Mouse (Mus musculus) B cell, adult 62 days (primary cell): ENCODE results near the gene Irx2. TPM values are rescaled to one million over a fixed set of nuclear protein-coding genes. Genes with fewer than 3 reads are reported as not detected.

ENCODE experiments used
- total RNA-seq: library from RNA; stranded (reverse); gene quantifications from 4 replicates; pipeline ENCODE4 v1.2.4, GENCODE M21; 2023

Irx2 gene
- total RNA-seq: not detected in 4 replicates

DNA sequence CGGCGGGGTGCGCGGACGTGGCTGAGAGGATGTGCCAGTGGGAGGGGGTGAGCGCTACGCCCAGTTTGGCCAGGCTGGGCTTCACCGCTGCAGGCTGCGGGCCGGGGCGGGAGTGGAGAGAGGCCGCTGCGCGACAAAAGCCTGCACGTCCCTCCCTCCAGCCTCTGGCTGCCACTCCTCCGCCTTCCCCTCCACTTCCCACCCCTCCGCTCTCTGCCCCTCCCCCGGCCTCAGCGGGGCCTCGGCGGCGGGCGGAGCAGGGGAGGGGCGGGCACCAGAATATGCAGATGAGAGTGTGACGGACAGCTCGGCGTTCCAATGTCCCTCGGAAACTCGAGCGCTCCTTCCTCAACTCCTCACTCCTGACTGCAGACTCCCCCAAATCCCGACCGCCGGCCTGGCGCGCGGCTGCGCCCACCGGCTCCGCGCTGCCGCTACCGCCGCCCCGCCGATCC lies at the start of gene Irx2:
Gene Irx2 (plus strand): TSS at position 359 of the 455 bp plus-strand sequence.

